ENCODE assay signal across 8 mouse cellular contexts in the genomic region with DNA sequence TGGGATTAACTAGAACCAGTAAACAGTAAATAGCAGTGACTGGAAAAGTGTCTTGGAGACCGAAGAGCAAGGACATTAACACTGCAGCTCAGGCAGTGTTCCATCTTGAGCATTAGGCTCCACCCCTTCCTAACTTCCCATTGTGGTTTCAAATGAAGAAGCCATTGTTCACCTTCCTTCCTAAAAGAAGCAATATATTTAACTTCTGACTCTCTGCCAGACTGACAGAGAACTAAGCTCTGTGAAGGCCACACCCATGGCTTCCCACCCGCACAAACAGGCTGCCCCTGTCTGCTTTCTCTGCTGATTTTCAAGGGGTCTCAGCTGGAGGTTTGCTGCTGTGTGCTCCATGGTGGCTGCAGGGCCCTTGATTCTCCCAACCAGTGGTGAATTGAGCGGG.
DNase-seq lines count a peak whose midpoint lies in the region; ATAC-seq lines count a peak whose summit lies in the region.
"Had no signal": no experiment of that assay in that cellular context is flagged by ENCODE, and none has a peak within 500 bp of the region (broad histone marks: within the 10 kb centered on the region; RNA-seq: fewer than 3 reads in every experiment).

No protein-coding gene starts in this region.

- no peak overlapping the region for H3K4me3 ChIP-seq in neural tube, embryonic 12.5 days

- DNase-seq in neural tube, embryonic 10.5 days (ENCODE audit: extremely low spot score, low spot score): no peak
- DNase-seq in heart, adult 8-10 months (ENCODE audit: low spot score): peak; percentile 77
- DNase-seq in lung, postnatal 14 days: peak; percentile 44
- no peak for DNase-seq in urinary bladder, postnatal 36 days (ENCODE audit: low spot score in 2 of 2)
- no peak for DNase-seq in yolk sac, embryonic 10.5 days (ENCODE audit: low spot score)
- DNase-seq in cerebellum, postnatal 10 days: no peak
- DNase-seq: gastrocnemius, postnatal 25 days had no signal

- H3K4me2 ChIP-seq in neural tube, embryonic 12.5 days (replicated peaks): no peak overlapping the region

- H3K27ac ChIP-seq in neural tube, embryonic 12.5 days: no peak overlapping the region

- H3K9ac ChIP-seq in neural tube, embryonic 12.5 days: no peak overlapping the region

- no peaks in the 10 kb centered on the region for H3K9me3 ChIP-seq in neural tube, embryonic 12.5 days

- ATAC-seq in neural tube, embryonic 12.5 days (ENCODE audit: low FRiP score, low read depth): peak; percentile 59; the same call in 1 of the 2 replicates

- H3K36me3 ChIP-seq in neural tube, embryonic 12.5 days: no peaks in the 10 kb centered on the region

- H3K27me3 ChIP-seq in neural tube, embryonic 12.5 days (replicated peaks): no peaks in the 10 kb centered on the region

- H3K4me1 ChIP-seq in neural tube, embryonic 12.5 days: peaks cover 25% of the 10 kb centered on the region

- 30% methylated on average over 3 of the region's 3 CpGs for WGBS in neural tube, embryonic 12.5 days

Comparison
In these comparisons a context has a peak if more than half of its experiments do, and no peak if none do; other contexts are left out.
1. DNase-seq: peak in heart, adult 8-10 months (single experiment) and lung, postnatal 14 days (single experiment); none in neural tube, embryonic 10.5 days (single experiment), urinary bladder, postnatal 36 days (0 of 2), yolk sac, embryonic 10.5 days (single experiment) and cerebellum, postnatal 10 days (0 of 2).